Mouse (Mus musculus) intestine, postnatal 0 days (tissue): ENCODE data around the gene Tmem229a. TPM values are rescaled to one million over a fixed set of nuclear protein-coding genes. Genes with fewer than 3 reads are reported as not detected.

Experiments
- ATAC-seq: fragments of 200-750 bp; cut with Nextera tagmentation; 2 replicates; pipeline ENCODE4 v1.8.0; 2017; ENCODE audit warnings: mild to moderate bottlenecking, moderate TSS enrichment, moderate library complexity
- H3K27ac ChIP-seq: fragments of 300-500 bp; sonication (generic); 2 replicates; pipeline ENCODE4 v1.5.1; 2014; ENCODE audit warnings: mild to moderate bottlenecking, low read depth, low read length, moderate library complexity
- H3K27me3 ChIP-seq: fragments of 300-500 bp; sonication (generic); replicated peaks from 2 replicates; pipeline ENCODE4 v1.6.1; 2014; ENCODE audit warnings: low read length, mixed read lengths; ENCODE audit not compliant: control insufficient read depth, insufficient read depth
- H3K36me3 ChIP-seq: fragments of 300-500 bp; sonication (generic); 2 replicates; pipeline ENCODE4 v1.6.1; 2014; ENCODE audit warnings: mild to moderate bottlenecking, moderate library complexity; ENCODE audit not compliant: control insufficient read depth, insufficient read depth
- H3K4me1 ChIP-seq: fragments of 300-500 bp; sonication (generic); replicated peaks from 2 replicates; pipeline ENCODE4 v1.6.1; 2014; ENCODE audit warnings: antibody characterized with exemption, low read length, mixed read lengths; ENCODE audit not compliant: control insufficient read depth, insufficient read depth
- H3K4me2 ChIP-seq: fragments of 300-500 bp; sonication (generic); replicated peaks from 2 replicates; pipeline ENCODE4 v1.6.1; 2014; ENCODE audit warnings: low read depth, mild to moderate bottlenecking, moderate library complexity
- H3K4me3 ChIP-seq: fragments of 300-500 bp; sonication (generic); 2 replicates; pipeline ENCODE4 v1.5.1; 2014; ENCODE audit warnings: low read depth, low read length
- H3K9ac ChIP-seq: fragments of 300-500 bp; sonication (generic); 2 replicates; pipeline ENCODE4 v1.6.1; 2014; ENCODE audit warnings: mild to moderate bottlenecking, low read depth, low read length
- H3K9me3 ChIP-seq: fragments of 300-500 bp; sonication (generic); 2 replicates; pipeline ENCODE4 v1.6.1; 2016; ENCODE audit warnings: mixed run types; ENCODE audit not compliant: control insufficient read depth
- CTCF ChIP-seq: sonication (generic); IDR thresholded peaks from 2 replicates; pipeline ENCODE4 v1.5.1; 2016; ENCODE audit warnings: low read depth, mild to moderate bottlenecking, control low read depth, antibody characterized with exemption, moderate library complexity
- WGBS: fragments of 180-500 bp; shearing (Covaris S2); extraction: QIAGEN DNeasy Blood & Tissue Kit; methylation state at CpG from one replicate; pipeline ENCODE4 v1.1.7; 2014; 5-methylcytosine and 5-hydroxymethylcytosine counted together
- polyA plus RNA-seq: library from polyadenylated mRNA; unstranded; fragments of >200 nt; fragmentation: Nextera tagmentation; extraction: Ambion mirVana; gene quantifications from 2 replicates; pipeline ENCODE4 v1.2.1, GENCODE M21; 2015

Tmem229a gene
- polyA plus RNA-seq, 1 experiment from 2014 or later: 0.98 TPM

DNA sequence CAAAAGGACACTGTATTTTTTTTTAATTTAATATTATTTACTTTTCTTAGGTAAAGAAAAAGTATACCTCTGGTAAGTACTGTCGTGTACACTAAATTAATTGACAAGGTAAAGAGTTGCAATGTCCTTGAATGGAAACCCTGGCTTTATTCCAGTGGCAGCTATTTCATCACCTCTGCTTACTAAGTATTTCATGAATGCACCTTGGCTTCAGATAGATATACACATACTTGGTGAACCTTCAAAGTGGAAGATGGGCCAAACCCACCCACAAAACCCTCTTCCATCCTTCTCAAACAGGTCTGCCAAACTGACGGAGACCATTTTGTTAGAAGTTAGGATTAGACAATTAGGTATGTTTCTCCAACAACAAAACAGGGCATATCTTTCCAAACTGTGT, 5.4 kb downstream of the Tmem229a start:
- H3K9me3 ChIP-seq: no peaks in the 10 kb centered on the region
- H3K9ac ChIP-seq: no peak overlapping the region
- no peak overlapping the region for H3K27ac ChIP-seq
- no peaks in the 10 kb centered on the region for H3K4me1 ChIP-seq
- no peaks in the 10 kb centered on the region for H3K36me3 ChIP-seq
- no peak overlapping the region for H3K4me3 ChIP-seq
- no peak for TF ChIP-seq CTCF
- H3K27me3 ChIP-seq: peaks cover 10% of the 10 kb centered on the region
- WGBS: 83% methylated on average over 2 of the region's 2 CpGs
- no peak for ATAC-seq
- no peak overlapping the region for H3K4me2 ChIP-seq

DNA sequence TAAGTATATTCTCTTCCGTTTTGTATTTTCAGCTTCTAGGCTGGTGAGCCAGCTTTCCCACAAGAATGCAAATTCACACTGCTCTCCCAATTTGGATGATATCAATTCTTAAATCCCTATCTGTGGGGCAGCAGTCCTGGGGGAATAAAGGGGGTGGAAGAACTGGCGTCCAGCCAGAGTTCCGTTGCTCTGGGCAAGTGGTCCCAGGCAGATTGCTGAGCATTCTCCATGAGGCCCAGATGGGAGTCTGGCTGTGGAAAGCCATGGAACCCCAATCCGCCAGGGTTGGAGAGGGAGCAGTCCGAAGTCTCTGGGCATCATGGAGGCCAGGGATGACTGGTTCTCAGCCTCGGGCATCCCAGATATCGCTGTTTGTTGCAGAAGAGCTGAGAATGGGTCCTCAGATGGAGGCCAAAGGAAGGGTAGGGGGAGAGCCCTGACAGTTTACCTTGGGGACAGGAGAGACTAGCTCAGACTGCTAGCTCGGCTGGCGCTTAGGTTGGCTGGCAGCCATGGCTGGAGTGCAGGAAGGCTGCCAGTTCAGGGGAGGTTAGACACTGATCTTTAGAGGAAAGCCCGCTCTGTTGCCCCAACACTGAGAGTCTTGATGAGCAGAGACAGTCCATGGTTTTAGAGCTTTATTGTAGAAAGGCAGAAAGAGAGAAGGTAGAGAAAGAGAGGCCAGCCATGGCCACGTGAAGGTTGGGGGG, 30.9 kb downstream of the Tmem229a start:
- WGBS: 91% methylated on average over 11 of the region's 11 CpGs
- no peaks in the 10 kb centered on the region for H3K9me3 ChIP-seq
- no peak overlapping the region for H3K27ac ChIP-seq
- no peak for ATAC-seq
- no peak for TF ChIP-seq CTCF
- H3K4me1 ChIP-seq: no peaks in the 10 kb centered on the region
- no peaks in the 10 kb centered on the region for H3K36me3 ChIP-seq
- H3K27me3 ChIP-seq: no peaks in the 10 kb centered on the region
- no peak overlapping the region for H3K4me2 ChIP-seq
- no peak overlapping the region for H3K4me3 ChIP-seq
- H3K9ac ChIP-seq: no peak overlapping the region

DNA sequence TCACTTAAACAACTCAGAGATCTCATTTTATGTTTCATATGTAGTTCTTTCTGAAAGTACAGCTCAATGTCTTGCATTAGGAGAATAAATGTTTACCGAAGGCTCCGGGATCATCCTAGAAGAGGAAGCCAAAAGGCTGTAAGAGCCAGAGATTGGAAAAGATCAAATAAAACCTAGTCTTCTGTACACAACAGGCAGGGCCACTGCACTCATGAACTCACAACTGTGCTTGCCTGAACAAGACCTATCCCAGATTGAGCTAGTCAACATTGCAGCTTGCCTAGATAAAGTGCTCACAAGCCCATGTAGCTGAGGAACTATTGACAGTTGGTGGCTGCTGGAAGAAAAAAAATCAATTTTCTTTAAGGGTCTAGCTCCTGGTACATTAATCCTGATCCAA, 42.5 kb downstream of the Tmem229a start:
- H3K4me3 ChIP-seq: no peak overlapping the region
- no peak overlapping the region for H3K4me2 ChIP-seq
- no peak overlapping the region for H3K9ac ChIP-seq
- TF ChIP-seq CTCF: no peak
- WGBS: 59% methylated on average over 2 of the region's 2 CpGs
- no peak for ATAC-seq
- H3K9me3 ChIP-seq: no peaks in the 10 kb centered on the region
- H3K27ac ChIP-seq: no peak overlapping the region
- H3K27me3 ChIP-seq: no peaks in the 10 kb centered on the region
- no peaks in the 10 kb centered on the region for H3K36me3 ChIP-seq
- H3K4me1 ChIP-seq: no peaks in the 10 kb centered on the region

DNA sequence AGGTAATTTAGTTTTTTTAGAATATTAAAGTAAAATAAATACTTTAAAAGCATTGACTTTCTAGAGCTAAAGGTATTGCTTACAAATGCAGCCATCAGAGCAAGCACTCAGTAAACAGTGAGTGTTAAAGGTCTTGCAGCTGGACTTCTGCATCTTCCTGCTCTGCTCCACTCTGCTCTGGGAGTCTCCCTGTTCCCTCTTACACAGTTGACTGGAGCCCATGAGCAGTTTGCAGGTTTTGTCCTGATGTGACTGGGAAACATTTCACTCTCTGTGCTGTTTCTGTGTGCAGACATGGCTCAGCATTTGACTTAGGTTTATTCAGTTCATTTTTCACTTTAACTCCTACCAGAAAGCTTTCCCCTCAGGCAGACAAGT, 45.4 kb downstream of the Tmem229a start:
- Histone ChIP-seq H3K4me3 (no peak overlapping the region), H3K9me3 (no peaks in the 10 kb centered on the region), H3K4me2 (no peak overlapping the region), H3K36me3 (no peaks in the 10 kb centered on the region), H3K27ac (no peak overlapping the region), H3K4me1 (no peaks in the 10 kb centered on the region), H3K9ac (no peak overlapping the region), H3K27me3 (no peaks in the 10 kb centered on the region)
- ATAC-seq: no peak
- TF ChIP-seq CTCF: no peak

- H3K27ac ChIP-seq: no peak overlapping the region
- no peak overlapping the region for H3K4me3 ChIP-seq
- no peaks in the 10 kb centered on the region for H3K9me3 ChIP-seq
- no peak for TF ChIP-seq CTCF
- H3K4me1 ChIP-seq: no peaks in the 10 kb centered on the region
- ATAC-seq: no peak
- H3K27me3 ChIP-seq: no peaks in the 10 kb centered on the region
- H3K9ac ChIP-seq: no peak overlapping the region
- H3K4me2 ChIP-seq: no peak overlapping the region
- WGBS: 40% methylated on average over 2 of the region's 2 CpGs
- H3K36me3 ChIP-seq: no peaks in the 10 kb centered on the region
These were observed 45.9 kb downstream of the Tmem229a start for GRCm38 (mm10) chr6:24910016-24910727.

GRCm38 (mm10) chr6:24907824-24908223, 48.3 kb downstream of the Tmem229a start:
- Histone ChIP-seq H3K27ac (no peak overlapping the region), H3K4me2 (no peak overlapping the region), H3K4me3 (no peak overlapping the region), H3K9ac (no peak overlapping the region), H3K4me1 (no peaks in the 10 kb centered on the region), H3K27me3 (no peaks in the 10 kb centered on the region), H3K9me3 (no peaks in the 10 kb centered on the region), H3K36me3 (no peaks in the 10 kb centered on the region)
- no peak for TF ChIP-seq CTCF
- ATAC-seq: no peak
- 91% methylated on average over 2 of the region's 2 CpGs for WGBS
